Mouse (Mus musculus): Measurements from ENCODE around the gene Qtrt1.

- TF ChIP-seq CTCF (IDR thresholded peaks at IDR 0.05; ENCODE audit: extremely low read depth, insufficient read depth, insufficient read length, insufficient replicate concordance) (no peak), POLR2A (IDR thresholded peaks at IDR 0.05; ENCODE audit: low read depth, low read length) (no peak)
Measured at GRCm38 (mm10) chr9:21463138-21463590, 51.5 kb downstream of the Qtrt1 start.
